Mouse (Mus musculus): Measurements from ENCODE around the gene Rab17.

- TF ChIP-seq CTCF (IDR thresholded peaks at IDR 0.05; ENCODE audit: low read depth, low read length) (peak; percentile 43), POLR2A (IDR thresholded peaks at IDR 0.05; ENCODE audit: insufficient read depth, low read length) (no peak)
Measured at GRCm38 (mm10) chr1:90909631-90910152, 59.8 kb downstream of the Rab17 start.
